Mouse (Mus musculus): ENCODE data around the gene Kif22.

- TF ChIP-seq RCOR1 (IDR thresholded peaks at IDR 0.05; ENCODE audit: low read depth, low read length), result no peak
- no peak; a peak in 1 of 4 replicates for TF ChIP-seq POLR2A (IDR thresholded peaks at IDR 0.05; ENCODE audit: control insufficient read depth in 1 of 2, insufficient read depth in 1 of 2, low read depth in 1 of 2, low read length in 2 of 2, poor library complexity in 1 of 2)
- no peak for TF ChIP-seq CTCF (IDR thresholded peaks at IDR 0.05 in 2 of 3, conservative IDR thresholded peaks at IDR 0.05 in 1 of 3; ENCODE audit: control insufficient read depth in 1 of 3, insufficient read depth in 1 of 3, low read depth in 2 of 3, low read length in 3 of 3, poor library complexity in 1 of 3, severe bottlenecking in 1 of 3)
- no peak for TF ChIP-seq NELFE (IDR thresholded peaks at IDR 0.05; ENCODE audit: low read depth, low read length)
- no peak for TF ChIP-seq MAX (IDR thresholded peaks at IDR 0.05; ENCODE audit: low read length)
These were observed 40.0 kb upstream of the Kif22 start for GRCm38 (mm10) chr7:127082271-127082670.
